Mouse (Mus musculus) telencephalon, adult 2 months (tissue): Measurements from ENCODE around the gene 4930595D18Rik.

Source experiments
- DNase-seq: peaks from one replicate; pipeline ENCODE4 v3.0.0-alpha.2; 2011; ENCODE audit warnings: low read depth, low spot score

The 4930595D18Rik gene

DNA sequence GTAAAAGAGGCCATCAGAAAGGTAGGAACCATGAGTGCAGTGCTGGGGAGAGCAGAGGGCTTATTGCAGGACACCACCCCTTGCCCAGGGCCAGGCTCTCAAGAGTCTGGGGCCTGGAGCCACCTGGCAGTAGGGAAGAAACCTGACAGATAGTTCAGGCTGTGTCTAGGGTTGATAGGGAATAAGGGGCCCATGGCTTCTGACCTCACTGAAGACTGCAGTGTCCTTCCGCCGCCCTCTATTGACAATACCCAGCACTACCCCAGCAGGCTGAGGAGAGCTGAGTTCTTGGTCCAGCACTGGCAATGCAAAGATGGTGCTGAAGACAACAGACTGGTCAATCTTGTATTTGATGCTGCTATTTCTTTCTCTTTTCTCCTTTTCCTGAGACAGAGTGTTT, 47.2 kb downstream of the 4930595D18Rik start:
- DNase-seq: no peak

DNA sequence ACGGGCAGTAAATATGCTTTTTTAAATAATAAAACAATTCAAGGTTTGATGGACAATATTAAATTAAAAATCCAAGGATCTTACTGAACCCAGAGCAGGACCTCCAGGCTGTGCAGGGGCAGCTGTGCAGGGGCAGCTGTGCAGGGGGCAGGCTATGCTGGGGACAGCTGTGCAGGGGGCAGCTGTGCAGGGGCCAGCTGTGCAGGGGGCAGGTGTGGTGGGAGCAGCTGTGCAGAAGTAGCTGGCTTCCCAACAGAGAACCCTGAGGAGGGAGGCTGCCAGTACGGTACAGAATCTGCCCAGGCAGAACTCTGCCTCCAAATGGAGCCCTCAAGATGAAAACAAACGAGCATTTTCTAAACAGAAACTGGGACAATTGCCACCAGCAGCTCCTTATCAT, 48.3 kb downstream of the 4930595D18Rik start:
- no peak for DNase-seq

- peak; percentile 57 for DNase-seq
These were observed 49.2 kb downstream of the 4930595D18Rik start for GRCm38 (mm10) chr12:111134791-111135733.

GRCm38 (mm10) chr12:111134169-111134568, 50.1 kb downstream of the 4930595D18Rik start:
- DNase-seq: no peak

GRCm38 (mm10) chr12:111125666-111126065, 58.6 kb downstream of the 4930595D18Rik start:
- DNase-seq: no peak

DNA sequence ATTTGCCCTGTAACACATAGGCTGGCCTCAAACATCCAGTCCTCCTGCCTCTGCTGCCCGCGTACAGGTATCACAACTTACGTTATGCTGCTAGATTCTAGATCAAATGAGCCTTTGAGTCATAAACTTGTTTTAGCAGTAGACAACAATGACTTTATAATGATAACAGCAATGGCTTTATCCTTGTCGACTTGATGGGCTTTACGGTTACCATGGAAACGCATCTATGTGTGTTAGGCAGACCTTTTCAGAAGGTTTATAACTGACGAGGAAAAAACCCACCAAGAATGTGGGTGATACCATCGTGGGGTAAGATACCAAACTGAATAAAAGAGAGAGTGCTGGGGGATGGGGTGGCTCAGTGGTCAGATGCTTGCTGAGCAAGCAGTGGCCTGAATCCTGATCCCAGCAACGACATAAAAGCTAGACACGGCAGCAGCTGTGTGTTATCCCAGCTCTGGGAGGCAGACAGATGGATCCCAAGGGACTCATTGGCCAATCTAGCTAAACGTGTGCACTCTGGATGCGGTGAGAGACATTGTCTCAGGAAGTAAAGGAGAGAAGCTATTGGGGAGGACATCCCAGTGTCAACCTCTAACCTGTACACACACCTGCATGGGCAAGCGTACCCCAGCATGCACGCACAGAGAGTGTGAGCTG, 59.6 kb downstream of the 4930595D18Rik start:
- no peak for DNase-seq

- DNase-seq: no peak
These were observed 61.9 kb downstream of the 4930595D18Rik start for GRCm38 (mm10) chr12:111122332-111122852.

GRCm38 (mm10) chr12:111120976-111121645, 63.2 kb downstream of the 4930595D18Rik start:
- DNase-seq: no peak

DNA sequence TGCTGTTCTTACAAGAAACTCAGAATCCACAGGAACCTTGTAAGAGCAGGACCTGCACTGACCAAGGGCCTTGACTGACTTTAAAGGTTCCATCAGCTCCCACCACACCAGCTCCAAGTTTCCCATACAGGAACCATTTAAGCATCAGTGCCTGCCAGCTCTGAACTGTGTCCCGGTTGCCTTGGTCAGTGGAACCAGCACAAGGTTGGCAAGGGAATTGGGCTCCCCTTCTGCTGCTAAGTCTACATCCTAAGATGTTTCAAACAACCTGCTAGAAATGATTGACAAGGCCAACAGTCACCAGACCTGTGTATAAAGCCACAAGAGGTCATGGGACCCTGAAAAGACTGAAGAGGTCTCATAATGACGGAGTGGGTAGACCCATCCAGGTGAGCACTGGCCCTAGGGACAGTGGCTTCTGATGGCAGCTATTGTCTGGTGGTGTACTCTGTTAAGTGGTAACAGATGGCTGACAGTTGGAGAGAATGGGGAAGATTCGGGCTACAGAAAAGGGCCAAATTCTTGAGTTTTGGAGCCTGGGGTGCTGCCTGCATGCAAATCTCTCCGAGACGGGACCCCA, 64.7 kb downstream of the 4930595D18Rik start:
- DNase-seq: no peak

DNA sequence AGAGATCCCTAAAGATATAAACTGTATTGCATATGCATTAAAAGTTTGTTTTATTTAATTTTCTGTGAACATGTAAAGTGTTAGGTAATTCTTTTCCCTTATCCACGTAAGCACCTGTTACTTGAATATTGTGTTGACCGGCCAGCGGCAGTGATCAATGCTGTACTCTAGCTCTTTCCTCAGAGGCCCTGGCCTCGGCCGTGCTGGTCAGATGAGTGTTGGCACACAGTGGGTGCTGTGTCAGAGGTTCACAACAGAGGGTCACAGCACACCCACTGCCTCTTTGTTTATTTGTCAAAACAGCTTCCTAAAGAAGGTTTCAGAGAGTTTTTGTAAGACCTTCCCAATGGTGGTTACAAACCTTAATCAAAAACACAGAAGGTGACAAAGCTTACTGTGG, 69.7 kb downstream of the 4930595D18Rik start:
- no peak for DNase-seq

GRCm38 (mm10) chr12:111111176-111111575, 73.1 kb downstream of the 4930595D18Rik start:
- DNase-seq: no peak
